Comparison of ENCODE assay signal across 10 mouse cellular contexts in genomic region chr14:68966758-68967157, GRCm38 (mm10).
A peak's percentile ranks its signal among the peaks of the same experiment; 100 is the strongest.
DNase-seq lines count a peak whose midpoint lies in the region; ATAC-seq and TF ChIP-seq lines count a peak whose summit lies in the region.
"Had no signal": no experiment of that assay in that cellular context is flagged by ENCODE, and none has a peak within 500 bp of the region (broad histone marks: within the 10 kb centered on the region; RNA-seq: fewer than 3 reads in every experiment).

No protein-coding gene starts in this region.

- no peak for ATAC-seq in kidney, embryonic 15.5 days (replicated peaks; ENCODE audit: low FRiP score)
- ATAC-seq in embryonic facial prominence, embryonic 11.5 days (replicated peaks; ENCODE audit: insufficient number of reproducible peaks, low FRiP score, low TSS enrichment, low read depth) = no peak
- peak; percentile 64; the same call in 1 of the 2 replicates for ATAC-seq in neutrophil, adult 5-6 weeks (ENCODE audit: extremely low read depth, insufficient number of reproducible peaks, low FRiP score, poor library complexity, severe bottlenecking)

- H3K4me3 ChIP-seq in kidney, embryonic 15.5 days (replicated peaks) = no peak overlapping the region
- H3K4me3 ChIP-seq in ES-E14 (ENCODE audit: insufficient read depth in 1 of 2, low read depth in 1 of 2, low read length in 2 of 2, poor library complexity in 1 of 2, severe bottlenecking in 1 of 2) = no peak overlapping the region
- no peak overlapping the region for H3K4me3 ChIP-seq in embryonic facial prominence, embryonic 11.5 days (ENCODE audit: low read depth, low read length)
- H3K4me3 ChIP-seq: erythroblast, embryonic 14.5 days; liver, embryonic 13.5 days had no signal

- WGBS in kidney, embryonic 15.5 days = 3% methylated on average over 1 of the region's 1 CpGs
- 3% methylated on average over 1 of the region's 1 CpGs for WGBS in embryonic facial prominence, embryonic 11.5 days

- no peak overlapping the region for H3K9ac ChIP-seq in kidney, embryonic 15.5 days
- no peak overlapping the region for H3K9ac ChIP-seq in ES-E14 (ENCODE audit: insufficient read depth, low read depth, low read length, poor library complexity, severe bottlenecking)
- no peak overlapping the region for H3K9ac ChIP-seq in embryonic facial prominence, embryonic 11.5 days (replicated peaks; ENCODE audit: low read length)
- H3K9ac ChIP-seq: liver, embryonic 13.5 days had no signal

- peak; percentile 15 for DNase-seq in kidney, adult 11 months
- peak; percentile 44 for DNase-seq in ES-E14 (ENCODE audit: low read depth, low spot score)
- peak; percentile 74 to 75 for DNase-seq in adrenal gland, postnatal 36 days
- peak; percentile 80 for DNase-seq in embryonic facial prominence, embryonic 11.5 days (ENCODE audit: low spot score)
- peak; percentile 46 to 81 for DNase-seq in kidney, postnatal 36 days
- peak; percentile 45 to 46 for DNase-seq in thymus, postnatal 36 days
- DNase-seq: liver, embryonic 13.5 days had no signal

- no peaks in the 10 kb centered on the region for H3K27me3 ChIP-seq in kidney, embryonic 15.5 days
- no peaks in the 10 kb centered on the region for H3K27me3 ChIP-seq in embryonic facial prominence, embryonic 11.5 days (ENCODE audit: control insufficient read depth, insufficient read depth, low read length)
- H3K27me3 ChIP-seq: liver, embryonic 13.5 days had no signal

- in situ Hi-C loops in ES-E14 (cut with MboI; ENCODE audit: low sequenced_read_pairs in 2 of 2, unreplicated experiment in 2 of 2) = loop anchor here in 1 of 2 experiments (25.0 kb wide), 1 partner anchor 229 kb away; no protein-coding TSS in a partner anchor

- H3K4me1 ChIP-seq in kidney, embryonic 15.5 days = no peaks in the 10 kb centered on the region
- H3K4me1 ChIP-seq in ES-E14 (ENCODE audit: control insufficient read depth in 2 of 2, insufficient read depth in 2 of 2, low read length in 2 of 2, poor library complexity in 1 of 2) = no peaks in the 10 kb centered on the region
- H3K4me1 ChIP-seq in embryonic facial prominence, embryonic 11.5 days (ENCODE audit: control insufficient read depth, insufficient read depth, low read length) = no peaks in the 10 kb centered on the region
- H3K4me1 ChIP-seq: liver, embryonic 13.5 days had no signal

- no peaks in the 10 kb centered on the region for H3K9me3 ChIP-seq in kidney, embryonic 15.5 days (replicated peaks)
- no peaks in the 10 kb centered on the region for H3K9me3 ChIP-seq in ES-E14 (ENCODE audit: control insufficient read depth, insufficient read depth, low read depth, low read length)
- H3K9me3 ChIP-seq in embryonic facial prominence, embryonic 11.5 days (replicated peaks; ENCODE audit: control insufficient read depth, low read length) = no peaks in the 10 kb centered on the region
- H3K9me3 ChIP-seq: liver, embryonic 13.5 days had no signal

- H3K36me3 ChIP-seq in kidney, embryonic 15.5 days = no peaks in the 10 kb centered on the region
- no peaks in the 10 kb centered on the region for H3K36me3 ChIP-seq in ES-E14 (ENCODE audit: control insufficient read depth, insufficient read depth, low read length, poor library complexity, severe bottlenecking)
- H3K36me3 ChIP-seq in embryonic facial prominence, embryonic 11.5 days (replicated peaks; ENCODE audit: control insufficient read depth, insufficient read depth, low read depth, low read length) = no peaks in the 10 kb centered on the region
- H3K36me3 ChIP-seq: liver, embryonic 13.5 days had no signal

- no peak overlapping the region for H3K4me2 ChIP-seq in kidney, embryonic 15.5 days
- H3K4me2 ChIP-seq in embryonic facial prominence, embryonic 11.5 days (ENCODE audit: low read depth, low read length) = no peak overlapping the region
- H3K4me2 ChIP-seq: liver, embryonic 13.5 days had no signal

- no peak overlapping the region for H3K27ac ChIP-seq in kidney, embryonic 15.5 days
- H3K27ac ChIP-seq in ES-E14 (ENCODE audit: insufficient read depth, low read depth, low read length, poor library complexity, severe bottlenecking) = no peak overlapping the region
- no peak overlapping the region for H3K27ac ChIP-seq in embryonic facial prominence, embryonic 11.5 days (replicated peaks; ENCODE audit: low read depth, low read length)
- H3K27ac ChIP-seq: liver, embryonic 13.5 days had no signal

TF ChIP-seq in ES-E14, 5 proteins besides CTCF, POLR2A, EP300 and RAD21:
- TF ChIP-seq ZC3H11A (IDR thresholded peaks at IDR 0.05; ENCODE audit: borderline replicate concordance, low read depth, low read length) (no peak), HCFC1 (IDR thresholded peaks at IDR 0.05; ENCODE audit: borderline replicate concordance, insufficient read depth, low read length) (no peak), CHD2 (IDR thresholded peaks at IDR 0.05; ENCODE audit: low read depth, low read length) (no peak), MAFK (IDR thresholded peaks at IDR 0.05; ENCODE audit: insufficient read depth, low read depth, low read length) (no peak), ZNF384 (IDR thresholded peaks at IDR 0.05; ENCODE audit: low read depth, low read length) (no peak)

Comparison
In these comparisons a context has a peak if more than half of its experiments do, and no peak if none do; other contexts are left out.
1. DNase-seq: peak in every context shown above with its lines; median percentile 80 in embryonic facial prominence, embryonic 11.5 days; 74 in adrenal gland, postnatal 36 days; 64 in kidney, postnatal 36 days; 46 in thymus, postnatal 36 days; 44 in ES-E14; 15 in kidney, adult 11 months.